Mouse (Mus musculus) T-helper 17 cell (primary cell): ENCODE data around the gene Prph2.

Experiments used
- in situ Hi-C, 2 experiments: fragments of 300-600 bp; cut with MboI, MseI; formaldehyde crosslinking; loops; 1 replicate in 1 of 2; 2 replicates in 1 of 2; pipeline ENCODE4 v1.15.1; 2025; ENCODE audit warnings: high pct_unique_total_duplicates in 2 of 2

Prph2 gene

GRCm38 (mm10) chr17:46910186-46910585 is at the start of gene Prph2:
TSS of gene Prph2 (plus strand) at chr17:46910459.
- in situ Hi-C loops, result no loop called here

- in situ Hi-C loops, result no loop called here
Observed at GRCm38 (mm10) chr17:46864566-46865195, 45.6 kb upstream of the Prph2 start.

DNA sequence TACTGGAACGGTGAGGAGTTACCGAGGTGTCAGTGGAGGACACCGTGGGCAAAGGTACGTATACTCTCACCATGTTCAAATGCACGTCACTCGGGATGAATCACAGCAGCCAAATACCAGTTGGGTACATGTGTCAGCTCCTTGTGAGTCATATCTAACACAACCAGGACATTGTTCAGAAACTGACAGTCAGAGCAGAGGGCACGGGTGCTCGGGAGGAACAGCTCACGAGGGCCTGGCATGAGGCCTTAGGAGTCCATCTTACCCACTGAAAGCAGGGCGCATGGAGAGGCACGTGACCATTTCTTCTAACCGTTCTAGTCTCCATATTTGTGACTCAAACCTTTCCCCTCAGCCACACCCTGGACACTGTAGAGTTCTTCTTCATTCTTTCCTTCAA is 43.4 kb upstream of the Prph2 start:
- in situ Hi-C loops, result no loop called here

DNA sequence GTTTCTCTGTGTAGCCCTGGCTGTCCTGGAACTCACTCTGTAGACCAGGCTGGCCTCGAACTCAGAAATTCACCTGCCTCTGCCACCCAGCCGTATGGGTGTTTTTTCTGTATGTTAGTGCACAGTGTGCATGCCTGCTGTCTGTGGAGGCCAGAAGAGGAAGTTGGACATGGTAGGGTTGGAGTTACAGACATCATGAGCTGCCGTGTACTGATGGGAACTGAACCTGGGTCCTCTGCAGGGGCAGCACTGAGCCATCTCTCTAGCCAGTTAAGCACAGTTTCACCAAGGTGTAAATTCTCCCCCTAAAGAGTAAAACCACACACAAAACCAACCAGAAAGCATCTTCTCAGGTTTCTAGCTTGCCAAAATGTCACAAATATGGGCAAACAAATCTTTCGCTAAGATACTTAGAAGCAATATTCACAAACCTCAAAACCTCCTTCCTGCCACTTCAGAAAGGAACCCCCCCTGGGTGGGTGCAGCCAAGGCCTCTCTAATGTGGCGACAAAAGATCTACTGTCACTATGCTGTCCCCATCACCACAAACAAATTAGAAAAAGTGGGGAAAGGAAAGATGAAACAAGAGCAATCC is 40.0 kb upstream of the Prph2 start:
- in situ Hi-C loops, result no loop called here

GRCm38 (mm10) chr17:46870913-46871312 is 39.3 kb upstream of the Prph2 start:
- in situ Hi-C loops, result no loop called here

DNA sequence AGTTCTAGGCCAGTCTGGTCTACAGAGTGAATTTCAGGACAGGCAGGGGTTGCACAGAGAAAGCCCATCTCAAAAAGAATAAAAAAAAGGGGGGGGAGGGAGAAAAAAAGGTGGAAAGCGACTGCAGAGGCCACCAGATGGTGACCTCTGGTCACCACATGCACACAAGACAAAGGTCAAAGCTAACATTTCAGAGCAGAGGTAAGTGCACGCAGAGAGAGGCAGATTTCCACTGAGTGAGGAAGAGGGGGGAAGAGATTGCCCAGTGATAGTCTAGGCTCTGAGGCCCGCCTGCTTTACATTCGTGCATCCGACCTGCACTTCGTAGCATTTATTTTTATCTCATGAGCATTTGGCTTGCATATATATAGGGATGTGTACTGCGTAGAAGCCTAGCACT is 37.5 kb upstream of the Prph2 start:
- in situ Hi-C loops, result no loop called here

GRCm38 (mm10) chr17:46874133-46874532 is 36.1 kb upstream of the Prph2 start:
- in situ Hi-C loops, result no loop called here

DNA sequence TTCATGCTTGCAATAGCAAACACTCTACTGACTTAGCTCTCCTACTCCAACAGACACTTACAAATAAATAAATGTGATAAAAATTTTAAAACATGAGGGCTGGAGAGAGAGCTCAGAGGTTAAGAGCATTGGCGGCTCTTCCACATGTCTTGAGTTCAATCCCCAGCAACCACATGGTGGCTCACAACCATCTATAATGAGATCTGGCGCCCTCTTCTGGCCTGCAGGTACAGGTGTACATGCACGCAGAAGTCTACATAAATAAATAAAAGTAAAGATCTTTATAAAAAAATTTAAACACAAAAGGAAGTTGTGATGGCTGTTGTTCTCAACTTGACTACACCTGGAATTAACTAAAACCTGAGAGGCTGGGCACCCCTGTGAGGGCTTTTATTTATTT is 34.6 kb upstream of the Prph2 start:
- in situ Hi-C loops, result no loop called here

- in situ Hi-C loops, result no loop called here
Observed at GRCm38 (mm10) chr17:46876371-46876950, 33.8 kb upstream of the Prph2 start.

DNA sequence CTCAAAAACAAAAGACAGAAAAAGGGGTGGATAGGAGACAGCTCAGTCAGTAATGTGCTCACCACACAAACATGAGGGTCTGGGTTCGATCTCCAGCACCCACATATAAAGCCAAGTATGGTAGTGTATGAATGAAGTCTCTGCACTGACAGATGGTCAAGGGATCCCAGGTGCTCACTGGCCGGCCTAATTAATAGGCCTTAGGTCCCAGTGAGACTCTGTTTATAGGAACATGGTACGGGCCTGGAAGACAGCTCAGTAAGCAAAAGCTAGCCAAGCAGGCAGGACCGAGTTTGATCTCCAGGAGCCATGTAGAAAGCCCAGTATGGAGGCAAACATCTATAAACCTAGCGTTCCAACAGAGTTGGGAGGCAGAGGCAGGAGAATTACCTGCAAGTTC is 33.2 kb upstream of the Prph2 start:
- in situ Hi-C loops, result no loop called here

DNA sequence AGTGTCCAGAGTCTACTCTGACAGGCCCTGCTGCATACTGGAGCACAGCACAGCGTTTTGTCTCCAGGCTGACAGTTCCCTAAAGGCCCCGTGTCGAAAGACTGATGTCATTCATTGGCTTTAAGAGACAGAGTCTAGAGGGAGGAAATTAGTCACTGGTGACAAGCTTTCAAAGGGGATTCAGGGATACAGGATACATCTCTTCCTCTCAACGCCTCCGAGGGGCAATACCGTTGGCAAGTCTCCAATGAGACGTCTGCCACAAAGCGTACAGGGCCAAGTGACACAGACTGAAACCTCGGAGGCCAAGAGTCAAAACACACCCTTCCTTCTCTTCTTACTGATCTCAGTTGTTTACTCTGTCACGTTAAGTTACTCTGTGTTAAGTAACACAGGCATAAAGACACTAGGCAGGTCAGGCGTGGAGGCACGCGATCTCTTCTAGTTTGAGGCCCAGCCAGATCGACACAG is 30.4 kb upstream of the Prph2 start:
- in situ Hi-C loops, result loop anchor here (5.0 kb wide), 3 partner anchors 43 to 108 kb away; partner anchors contain the start of gene 2310039H08Rik (in 1 of the 2)

GRCm38 (mm10) chr17:46880322-46880721 is 29.9 kb upstream of the Prph2 start:
- in situ Hi-C loops, result loop anchor here (5.0 kb wide), 3 partner anchors 43 to 108 kb away; partner anchors contain the start of gene 2310039H08Rik (in 1 of the 2)

DNA sequence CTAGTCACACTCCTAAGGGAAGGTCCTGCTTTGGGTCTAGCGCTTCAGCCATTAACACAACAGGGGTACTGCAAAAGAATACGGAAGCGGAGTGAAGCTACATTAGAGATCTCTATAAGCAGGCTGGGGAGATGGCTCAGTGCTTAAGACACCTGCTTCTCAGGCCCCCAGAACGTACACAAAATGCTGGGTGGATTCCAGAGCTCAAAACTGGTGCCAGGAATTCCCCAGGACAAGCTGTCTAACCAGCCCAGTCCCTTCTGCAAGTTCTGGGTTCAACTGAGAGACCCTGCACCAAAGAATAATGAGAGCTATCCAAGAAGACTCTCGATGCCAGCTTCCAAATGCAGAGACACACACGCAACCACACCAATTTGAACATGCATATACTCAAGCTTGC is 28.5 kb upstream of the Prph2 start:
- in situ Hi-C loops, result loop anchor here (5.0 kb wide), 3 partner anchors 44 to 109 kb away; partner anchors contain the start of gene 2310039H08Rik (in 1 of the 2)

DNA sequence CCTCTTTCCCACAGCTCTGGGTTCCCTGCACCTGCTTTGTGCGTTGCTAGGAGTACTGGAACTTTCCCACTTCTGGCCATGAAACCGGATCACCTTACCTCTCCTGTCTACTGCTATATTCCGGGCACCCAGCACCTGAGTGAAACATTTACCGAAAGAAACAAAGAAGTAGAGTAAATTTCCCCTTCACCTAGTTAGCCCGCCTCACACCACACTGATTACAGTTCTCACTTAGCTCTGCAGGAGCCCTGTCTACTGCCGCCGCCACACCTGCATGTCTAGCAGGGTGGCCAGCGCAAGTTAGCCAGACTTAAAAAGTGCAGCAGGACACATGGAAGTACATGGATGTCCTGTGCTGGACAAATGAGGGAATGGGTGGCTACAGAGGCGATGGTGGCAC is 27.2 kb upstream of the Prph2 start:
- in situ Hi-C loops, result loop anchor here (5.0 kb wide), 3 partner anchors 46 to 111 kb away; partner anchors contain the start of gene 2310039H08Rik (in 1 of the 2)

DNA sequence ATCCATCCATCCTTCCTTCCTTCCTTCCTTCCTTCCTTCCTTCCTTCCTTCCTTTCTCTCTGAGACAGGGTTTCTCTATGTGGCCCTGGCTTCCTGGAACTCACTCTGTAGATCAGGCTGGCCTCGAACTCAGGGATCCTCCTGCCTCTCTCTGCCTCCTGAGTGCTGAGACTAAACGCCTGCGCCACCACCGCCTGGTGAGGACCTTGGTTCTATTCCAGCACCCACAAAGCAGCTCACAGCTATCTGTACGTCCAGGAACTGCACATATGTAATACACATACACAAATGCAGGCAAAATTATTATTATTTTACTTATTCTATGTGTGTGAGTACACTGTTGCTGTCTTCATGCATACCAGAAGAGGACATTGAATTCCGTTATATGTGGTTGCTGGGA is 25.5 kb upstream of the Prph2 start:
- in situ Hi-C loops, result loop anchor here (5.0 kb wide), 3 partner anchors 47 to 112 kb away; partner anchors contain the start of gene 2310039H08Rik (in 1 of the 2)

GRCm38 (mm10) chr17:46885218-46885909 is 24.9 kb upstream of the Prph2 start:
- in situ Hi-C loops, result no loop called here

DNA sequence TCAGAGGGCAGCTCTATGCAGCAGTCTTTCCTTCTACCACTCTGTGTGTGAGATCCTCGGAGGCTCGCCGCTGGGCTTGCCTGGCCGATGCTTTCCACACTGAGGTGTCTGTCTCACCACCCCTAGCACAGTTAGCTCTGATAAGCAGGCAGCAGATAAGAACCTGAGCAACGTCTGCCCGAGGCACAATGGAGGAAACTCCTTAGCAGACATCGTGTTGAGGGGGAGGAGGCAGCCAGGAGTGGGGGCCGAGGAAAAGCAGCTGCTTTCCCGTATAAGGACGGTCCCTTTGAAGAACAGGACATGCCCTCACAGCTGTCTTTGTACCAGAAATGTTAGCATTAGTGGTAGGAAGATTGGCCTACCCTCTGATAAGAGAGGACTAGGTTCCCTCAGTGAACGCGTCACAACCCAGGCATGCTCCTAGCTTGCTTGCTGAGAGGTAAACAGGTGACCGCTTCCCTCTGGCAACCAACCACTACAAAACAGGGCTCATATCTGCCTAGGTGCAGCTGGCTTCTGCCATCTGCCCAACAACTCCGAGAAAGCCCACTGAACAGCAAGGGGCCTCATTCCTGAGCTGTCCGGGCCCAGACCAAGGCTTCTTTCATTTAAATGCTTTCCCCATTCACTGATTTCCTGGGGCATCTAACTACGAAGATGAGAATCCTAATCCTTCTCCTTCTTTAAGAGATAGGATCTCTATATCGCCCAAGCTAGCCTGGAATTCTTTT is 24.2 kb upstream of the Prph2 start:
- in situ Hi-C loops, result no loop called here

DNA sequence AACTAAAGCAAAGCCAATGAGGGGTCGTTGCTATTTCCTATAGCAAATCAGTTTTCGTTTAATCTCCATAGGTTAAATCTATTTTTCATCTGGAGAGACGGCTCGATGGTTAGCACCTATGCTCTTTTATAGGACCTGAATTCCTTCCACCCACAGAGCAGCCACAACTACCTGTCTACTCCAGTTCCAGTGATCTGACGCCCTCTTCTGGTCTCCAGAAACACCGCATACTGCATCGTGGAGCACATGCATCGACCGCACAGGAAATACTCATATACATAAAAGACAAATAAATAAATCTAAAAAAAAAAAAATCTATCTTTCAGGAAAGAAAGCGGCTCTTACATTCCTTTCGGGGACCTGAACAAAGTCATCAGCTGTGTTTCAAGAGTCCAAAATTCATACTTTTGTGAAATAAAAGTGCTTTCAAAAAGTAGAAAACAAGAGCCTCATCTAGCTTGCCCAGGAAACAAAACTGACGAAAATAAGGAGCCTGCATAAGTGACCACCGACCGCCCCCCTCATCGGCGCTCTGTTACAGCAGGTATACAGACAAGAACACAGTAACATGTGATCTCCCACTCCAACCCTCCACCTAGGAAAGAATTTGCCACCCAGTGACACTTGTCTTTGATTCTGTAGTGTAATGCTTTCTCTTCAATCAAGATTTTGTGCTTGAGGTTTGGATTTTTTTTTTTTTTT is 21.6 kb upstream of the Prph2 start:
- in situ Hi-C loops, result no loop called here

- in situ Hi-C loops, result no loop called here
Observed at GRCm38 (mm10) chr17:46889450-46890084, 20.7 kb upstream of the Prph2 start.

DNA sequence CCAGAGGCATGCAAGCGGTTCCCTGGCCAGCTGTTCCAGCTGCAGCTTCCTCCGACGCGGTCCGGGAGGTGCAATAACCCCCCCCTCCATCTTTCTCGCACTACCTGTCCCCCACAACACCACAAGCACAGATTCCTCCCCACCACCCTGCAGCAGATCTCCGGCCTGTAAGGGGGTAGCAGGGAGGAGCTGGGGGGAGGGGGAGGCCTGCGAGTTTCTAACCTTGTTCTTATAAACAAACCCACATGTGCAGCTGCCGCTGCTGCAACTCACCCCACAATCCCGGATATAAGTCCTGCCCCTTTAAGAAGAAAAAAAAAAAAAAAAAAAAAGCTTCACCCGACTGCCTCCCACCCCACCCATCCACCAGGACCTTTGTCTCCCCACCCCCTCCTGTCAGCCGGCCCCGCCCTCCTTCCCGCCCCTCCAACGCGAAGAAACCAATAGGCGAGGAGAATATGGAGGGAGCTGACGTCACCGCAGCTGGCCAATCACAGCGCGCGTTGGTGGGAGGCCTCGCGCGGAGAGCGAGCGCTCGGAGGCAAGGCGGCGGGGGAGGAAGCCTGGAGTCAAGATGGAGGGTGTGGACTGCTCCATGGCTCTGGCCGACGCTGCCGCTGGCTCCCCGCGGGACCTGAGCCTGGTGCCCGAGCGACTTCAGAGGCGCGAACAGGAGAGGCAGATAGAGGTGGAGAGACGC is 20.0 kb upstream of the Prph2 start, which contains the start of gene Tbcc:
TSS of gene Tbcc (plus strand) at position 569 of the 700 bp plus-strand sequence.
- in situ Hi-C loops, result no loop called here
